Mouse (Mus musculus) testis, postnatal 14 days (tissue): ENCODE measurements at regions not wholly inside any gene's neighbourhood (a gene's known extent, or its start where the extent isn't known, plus 50 kb on each side); places are given as distances from the start of the nearest gene placed in this dataset.

Source experiments
- DNase-seq: peaks from one replicate; pipeline ENCODE4 v3.0.0; 2021; ENCODE audit warnings: low spot score

GRCm38 (mm10) chr1:184384088-184384823, 348.2 kb downstream of the Hlx start:
- DNase-seq, result no peak

DNA sequence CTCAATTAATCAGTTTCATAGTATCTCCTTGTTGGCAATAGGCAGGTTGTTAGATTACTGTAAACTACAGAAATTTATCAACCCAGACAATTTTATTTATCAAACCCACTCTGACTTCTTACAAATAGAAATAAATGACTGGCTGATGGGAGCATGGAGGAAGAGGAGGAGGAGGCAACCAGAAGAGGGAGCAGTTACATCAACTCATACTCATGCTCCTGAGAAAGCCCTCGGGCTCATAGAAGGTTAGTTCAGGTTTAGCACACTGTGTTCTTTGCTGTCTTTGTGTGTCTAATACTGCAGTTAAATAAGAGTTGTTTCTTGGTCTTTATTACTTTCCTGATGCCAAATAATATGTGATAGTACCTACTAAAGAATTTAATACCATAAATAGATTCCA, 344.6 kb upstream of the 1700056E22Rik start:
- DNase-seq, result no peak

DNA sequence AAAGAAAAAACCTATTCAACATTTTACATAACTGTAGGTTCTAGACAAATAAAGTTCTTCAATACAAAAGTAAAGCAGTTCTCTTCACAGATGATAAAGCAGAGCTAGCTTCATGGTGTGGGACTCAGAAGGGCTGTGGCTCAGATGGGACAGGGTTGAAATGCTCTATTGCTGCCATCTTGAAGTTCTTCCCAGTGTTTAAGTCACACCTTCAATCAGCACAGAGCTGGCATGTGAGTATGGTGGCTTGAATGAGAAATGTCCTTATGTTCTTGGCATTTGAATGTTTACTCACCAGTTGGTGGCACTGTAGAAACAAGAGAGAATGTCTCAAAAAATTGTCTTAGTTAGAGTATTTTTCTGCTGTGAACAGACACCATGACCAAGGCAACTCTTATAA, 330.9 kb upstream of the 1700056E22Rik start:
- DNase-seq, result no peak

GRCm38 (mm10) chr1:184358226-184358568, 324.1 kb upstream of the 1700056E22Rik start:
- no peak for DNase-seq

GRCm38 (mm10) chr1:184357474-184358225, 323.5 kb upstream of the 1700056E22Rik start:
- DNase-seq, result no peak

- no peak for DNase-seq
These were observed 319.8 kb upstream of the 1700056E22Rik start for GRCm38 (mm10) chr1:184353832-184354449.

DNA sequence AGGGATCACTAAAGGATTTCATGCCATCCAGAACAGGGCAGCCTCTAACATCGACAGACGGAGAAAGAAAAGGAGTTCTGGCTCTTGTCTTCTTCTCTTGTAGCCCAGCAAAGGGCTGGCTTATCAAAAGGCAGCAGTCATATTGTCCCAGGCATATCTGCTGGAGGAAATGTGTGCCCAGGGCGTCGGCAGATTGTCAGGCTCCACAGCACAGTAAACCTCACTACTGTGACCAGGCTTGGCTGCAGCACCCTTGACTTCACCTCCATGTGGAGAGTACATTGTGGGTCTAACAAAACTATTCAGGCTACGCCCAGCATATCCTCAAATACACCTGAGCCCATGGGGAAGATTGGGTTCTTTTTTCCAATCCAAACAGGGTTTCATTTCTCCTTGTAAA, 317.7 kb upstream of the 1700056E22Rik start:
- no peak for DNase-seq

DNA sequence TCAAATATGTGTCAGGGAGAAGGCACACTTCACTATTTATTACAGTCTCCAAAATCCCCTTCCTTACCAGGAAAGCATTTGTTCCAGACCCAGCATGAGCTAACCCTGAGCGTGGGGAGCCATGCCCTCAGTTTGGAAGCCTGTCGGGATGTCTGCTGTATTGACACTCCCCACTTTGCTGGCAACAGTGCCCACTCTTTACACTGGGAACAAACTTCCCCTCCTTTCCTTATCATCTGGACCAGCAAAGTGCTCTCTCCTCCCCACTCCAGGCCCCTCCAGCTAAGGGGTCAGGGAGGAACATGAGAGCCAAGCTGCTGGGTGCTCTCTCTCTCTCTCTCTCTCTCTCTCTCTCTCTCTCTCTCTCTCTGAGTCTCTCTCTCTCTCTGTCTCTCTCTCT, 310.7 kb upstream of the 1700056E22Rik start:
- no peak for DNase-seq

DNA sequence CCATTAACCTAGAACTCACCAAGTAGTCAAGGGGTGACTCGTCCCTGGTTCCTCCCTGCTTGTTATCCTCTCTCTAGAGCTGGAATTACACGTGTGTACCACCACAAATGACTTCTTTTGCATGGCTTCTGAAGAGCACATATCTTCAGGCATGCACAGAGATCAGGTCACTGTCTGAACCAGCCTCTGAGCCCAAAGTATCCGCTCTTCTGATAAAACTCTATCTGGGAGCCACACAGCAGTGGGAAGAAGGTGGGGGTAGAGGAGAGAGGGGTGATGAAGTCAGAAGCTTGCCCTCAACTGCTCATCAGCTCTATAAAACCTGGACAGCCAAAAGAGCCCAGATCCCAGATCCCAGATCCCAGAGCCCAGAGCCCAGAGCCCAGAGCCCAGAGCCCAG, 301.9 kb upstream of the 1700056E22Rik start:
- DNase-seq, result no peak

DNA sequence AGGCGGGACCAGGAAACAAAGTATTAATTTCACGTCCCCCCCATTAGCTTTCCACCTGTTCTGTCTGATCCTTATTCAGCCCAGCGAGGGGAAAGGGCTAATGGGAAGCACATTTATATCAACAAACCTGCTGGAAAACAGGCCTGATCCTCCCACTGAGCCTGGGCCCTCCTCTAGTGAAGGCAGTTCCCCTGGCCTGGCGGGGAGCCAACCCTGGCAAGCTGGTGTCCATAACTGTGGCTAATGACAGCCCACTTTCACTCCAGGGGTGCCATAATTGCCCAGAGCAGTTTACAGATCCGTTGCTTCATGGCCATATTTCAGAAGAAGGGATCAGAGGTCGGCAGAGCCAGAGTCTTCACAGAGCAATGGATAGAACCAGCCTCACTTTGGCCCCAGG, 301.2 kb upstream of the 1700056E22Rik start:
- no peak for DNase-seq

GRCm38 (mm10) chr1:184334818-184335217, 300.7 kb upstream of the 1700056E22Rik start:
- DNase-seq, result no peak

- no peak for DNase-seq
These were observed 299.0 kb upstream of the 1700056E22Rik start for GRCm38 (mm10) chr1:184333086-184333485.

DNA sequence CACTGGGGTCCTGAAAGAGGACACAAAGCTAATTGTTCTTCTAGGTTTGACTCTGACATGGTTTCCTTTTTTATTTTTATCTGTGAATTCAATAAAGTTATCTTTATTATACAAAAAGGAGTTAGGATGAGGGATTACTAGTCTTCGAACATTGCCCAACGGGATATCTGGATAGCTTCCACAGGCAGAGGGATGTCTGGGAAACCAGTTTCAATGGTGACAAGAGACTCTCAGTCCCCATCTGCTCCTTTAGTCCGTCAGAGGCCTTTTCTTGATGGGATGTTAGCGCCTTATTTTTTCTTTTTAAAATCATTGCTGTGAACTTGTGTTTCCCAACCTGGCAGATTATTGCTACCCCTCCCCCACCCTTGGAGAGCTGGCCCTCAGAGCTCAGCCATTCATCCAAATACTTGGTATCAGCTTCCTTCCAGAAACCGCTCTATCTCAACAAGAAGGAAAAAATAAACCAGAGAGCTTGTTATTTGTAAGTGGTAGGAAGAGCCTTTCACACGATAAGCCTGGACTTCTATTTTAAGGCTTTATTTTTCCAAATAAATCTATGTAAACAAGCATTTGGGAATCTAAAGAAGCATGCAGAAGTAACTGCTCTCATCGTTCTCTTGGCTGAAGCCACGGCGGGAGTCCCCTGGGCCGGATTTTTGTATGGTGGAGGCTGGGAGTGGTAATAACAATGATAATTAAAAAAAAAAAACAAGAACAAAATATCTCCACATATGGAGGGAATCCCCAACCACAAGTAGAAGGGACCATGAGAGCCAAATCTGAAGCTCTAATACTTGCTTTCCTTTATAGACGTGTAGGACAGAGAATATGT, 296.6 kb upstream of the 1700056E22Rik start:
- no peak for DNase-seq

DNA sequence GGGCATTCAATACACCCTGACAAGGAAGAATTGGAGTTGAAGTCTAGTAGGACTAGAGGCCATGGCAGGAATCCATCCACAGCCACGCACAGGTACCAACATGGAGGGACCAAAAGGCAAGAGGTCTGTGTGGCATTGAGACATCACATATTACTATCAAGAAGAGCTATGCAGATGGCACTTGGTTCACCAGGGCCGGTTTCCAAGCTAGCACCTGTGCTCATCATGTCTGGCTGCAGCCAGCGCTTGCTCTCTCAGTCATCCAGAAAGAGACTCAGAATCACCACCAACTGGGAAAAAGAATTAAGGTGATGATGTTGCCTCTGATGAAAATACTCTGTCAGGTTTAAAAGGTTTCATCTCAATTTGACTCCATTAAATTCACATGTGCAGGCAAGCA, 292.1 kb upstream of the 1700056E22Rik start:
- DNase-seq, result no peak

DNA sequence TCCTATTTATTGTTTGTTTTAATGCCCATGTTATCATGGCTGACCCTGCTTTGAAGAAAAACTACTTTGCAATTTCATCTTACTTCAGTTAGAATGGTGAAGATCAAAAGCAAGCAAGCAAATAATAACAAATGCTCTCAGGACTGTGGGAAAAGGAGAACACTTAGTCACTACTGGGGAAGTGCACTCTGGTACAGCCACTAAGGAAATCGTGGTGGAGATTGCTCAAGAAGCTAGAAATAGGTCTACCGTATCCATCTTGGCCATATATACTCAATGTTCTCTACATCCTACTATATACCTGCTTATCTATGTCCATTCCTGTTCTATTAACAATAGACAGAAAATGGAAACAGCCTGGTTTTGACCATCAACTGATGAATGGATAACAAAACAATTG, 290.1 kb upstream of the 1700056E22Rik start:
- DNase-seq, result no peak

DNA sequence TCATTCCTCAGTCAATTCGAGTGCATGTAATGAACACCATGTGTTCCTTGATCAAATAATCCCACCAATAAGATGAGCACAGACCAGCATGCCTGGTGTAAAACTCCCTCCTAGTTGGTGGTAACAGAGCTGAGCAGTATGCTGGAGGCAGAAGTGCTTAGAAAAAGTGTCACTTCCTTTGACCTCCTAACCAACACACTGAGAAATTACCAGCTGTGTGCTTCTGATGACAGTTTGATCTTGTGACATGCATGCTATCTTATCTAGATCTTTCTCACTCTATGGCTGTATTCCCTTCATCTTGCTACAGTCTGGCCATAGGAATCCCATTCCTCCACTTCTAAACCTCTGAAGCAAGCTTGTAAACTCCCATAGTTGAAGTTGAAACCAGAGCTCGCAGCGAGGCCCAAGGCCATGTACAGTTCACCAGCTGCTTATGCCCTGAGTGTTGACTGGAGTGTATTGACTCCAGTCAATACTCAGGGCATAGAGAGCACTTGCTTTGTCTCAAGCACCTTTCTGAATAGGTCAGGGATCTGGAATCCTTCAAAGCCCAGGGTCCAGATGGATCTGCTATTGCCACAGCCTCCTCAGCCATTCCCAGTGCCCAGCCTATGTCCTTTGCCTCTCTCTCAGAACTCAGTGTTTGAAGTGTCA, 286.5 kb upstream of the 1700056E22Rik start:
- DNase-seq, result no peak

GRCm38 (mm10) chr1:184310185-184310815, 276.2 kb upstream of the 1700056E22Rik start:
- peak; percentile 27 for DNase-seq

DNA sequence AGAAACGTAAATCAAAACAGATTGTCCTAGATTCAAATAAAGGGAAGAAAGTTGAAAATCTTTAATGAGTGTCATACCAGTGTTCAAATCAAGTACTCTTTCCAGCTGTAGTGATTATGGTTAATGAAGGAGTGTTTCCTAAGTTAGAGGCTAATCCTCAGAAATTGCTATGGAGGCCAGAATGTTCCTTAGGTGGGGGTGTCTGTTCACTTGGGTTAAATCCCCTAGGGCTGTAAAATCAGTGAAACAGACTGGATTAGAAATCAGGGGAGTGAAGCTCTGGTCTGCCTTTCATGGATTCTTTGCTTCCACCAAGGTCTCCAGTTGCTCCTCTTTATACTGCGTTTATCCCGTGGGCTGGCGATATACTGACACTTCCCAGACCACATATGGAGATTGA, 270.7 kb upstream of the 1700056E22Rik start:
- no peak for DNase-seq

GRCm38 (mm10) chr1:184304204-184304603, 270.1 kb upstream of the 1700056E22Rik start:
- DNase-seq, result no peak

DNA sequence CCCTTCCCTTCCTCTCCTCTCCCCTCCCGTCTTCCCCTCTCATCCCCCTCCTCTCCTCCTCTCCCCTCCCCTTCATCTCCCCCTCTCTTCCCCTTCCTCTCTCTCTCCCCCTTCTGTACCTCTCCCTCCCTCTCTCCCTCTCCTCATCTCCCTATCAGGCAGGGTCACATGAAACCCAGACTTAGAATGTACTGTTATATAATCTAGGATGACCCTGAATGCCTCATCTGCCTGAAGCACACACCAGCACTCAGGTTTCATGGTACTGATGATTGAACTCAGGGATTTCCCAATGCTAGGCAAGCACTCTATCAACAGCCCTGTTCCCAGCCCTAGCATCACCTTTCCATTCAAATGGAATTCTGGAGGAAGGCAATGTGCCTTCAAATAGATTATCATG, 264.6 kb upstream of the 1700056E22Rik start:
- no peak for DNase-seq

DNA sequence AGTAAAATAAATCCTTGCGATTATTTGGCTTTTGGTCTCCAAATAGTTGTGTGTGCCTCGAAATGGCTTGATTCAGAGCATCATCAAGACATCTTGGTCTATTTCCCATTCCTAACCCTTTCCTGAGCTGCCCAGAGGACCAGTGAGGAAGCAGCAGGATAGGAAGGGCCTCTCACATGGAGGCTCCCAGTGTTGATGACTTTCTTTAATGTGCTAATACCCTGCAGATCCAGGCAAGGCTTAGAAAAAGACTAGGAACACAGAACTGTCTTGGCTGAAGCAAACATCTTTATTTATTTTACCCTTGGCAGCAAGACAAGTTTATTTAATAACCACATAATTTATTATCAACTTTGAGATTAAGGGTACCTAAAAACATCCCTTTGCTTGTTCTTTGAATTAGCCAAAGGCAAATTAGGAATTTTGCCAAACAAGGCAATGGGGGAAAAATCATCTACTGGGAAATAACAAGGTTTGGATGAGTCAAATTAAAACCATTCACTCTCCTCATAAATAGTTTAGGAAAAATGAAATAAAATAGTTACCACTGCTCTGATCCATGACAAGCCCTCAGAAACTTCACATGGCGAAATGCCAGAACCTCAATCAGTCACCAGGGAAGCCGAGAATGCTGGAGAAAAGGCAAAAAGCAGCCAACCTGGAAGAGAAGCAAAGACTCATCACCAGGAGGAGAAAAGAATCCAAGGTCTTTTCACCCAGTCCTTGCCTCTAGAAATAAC, 263.1 kb upstream of the 1700056E22Rik start:
- DNase-seq, result no peak
